Mouse (Mus musculus) heart, adult 2 months (tissue): ENCODE data around the gene Tcte1.

ENCODE experiments used
- CTCF ChIP-seq: fragments of 200-600 bp; IDR thresholded peaks from 2 replicates; pipeline ENCODE4 v1.8.1; 2022; ENCODE audit warnings: antibody characterized with exemption, mild to moderate bottlenecking, moderate library complexity
- EP300 ChIP-seq: fragments of 200-500 bp; IDR thresholded peaks from 2 replicates; pipeline ENCODE4 v1.6.1; 2011; ENCODE audit warnings: low read depth, low read length, control low read depth; ENCODE audit not compliant: insufficient read depth
- POLR2A ChIP-seq: fragments of 200-500 bp; IDR thresholded peaks from 2 replicates; pipeline ENCODE4 v1.6.1; 2011; ENCODE audit warnings: mild to moderate bottlenecking, low read depth, low read length, control low read depth; ENCODE audit not compliant: insufficient read depth

- TF ChIP-seq CTCF (no peak), EP300 (no peak), POLR2A (no peak)
Observed at GRCm38 (mm10) chr17:45544001-45544872, 21.0 kb downstream of the Tcte1 start.
